Mouse (Mus musculus) heart, adult 18-20 months (tissue): ENCODE results near the gene Socs5. TPM values are rescaled to one million over a fixed set of nuclear protein-coding genes. Genes with fewer than 3 reads are reported as not detected.

ENCODE experiments used
- DNase-seq, 2 experiments: peaks; one replicate each; pipeline ENCODE4 v3.0.0; 2021 to 2022; ENCODE audit warnings: mixed read lengths in 1 of 2
- microRNA-seq, 2 experiments: library from miRNA; unstranded; fragments of <30 nt; microRNA quantifications; one replicate each; pipeline ENCODE4 v1.2.0; 2022
- total RNA-seq, 2 experiments: library from RNA; stranded (reverse); gene quantifications; 2 replicates each; pipeline ENCODE4 v1.2.3; 2021

The Socs5 gene
- total RNA-seq, 2 experiments from 2014 or later, result 27.6 to 30.0 TPM

DNA sequence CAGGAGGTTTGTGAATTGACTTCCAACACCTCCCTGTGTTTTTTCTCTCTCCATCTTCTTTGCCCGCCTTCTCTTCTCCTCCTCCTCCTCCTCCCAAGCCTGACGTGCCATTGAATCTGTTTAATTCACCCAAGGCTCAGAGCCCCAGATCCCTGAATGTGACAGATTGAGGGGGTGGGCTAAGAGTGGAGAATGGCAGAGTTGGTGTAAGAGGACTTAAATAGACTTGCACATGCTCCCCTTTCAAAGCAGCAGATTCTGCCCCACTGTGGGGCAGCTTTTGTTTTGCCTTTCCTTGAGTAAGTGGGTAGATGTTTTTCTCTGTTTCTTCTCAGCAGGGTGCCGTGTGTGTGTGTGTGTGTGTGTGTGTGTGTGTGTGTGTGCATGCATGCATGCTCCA is 61.6 kb downstream of the Socs5 start:
- DNase-seq, result no peak

DNA sequence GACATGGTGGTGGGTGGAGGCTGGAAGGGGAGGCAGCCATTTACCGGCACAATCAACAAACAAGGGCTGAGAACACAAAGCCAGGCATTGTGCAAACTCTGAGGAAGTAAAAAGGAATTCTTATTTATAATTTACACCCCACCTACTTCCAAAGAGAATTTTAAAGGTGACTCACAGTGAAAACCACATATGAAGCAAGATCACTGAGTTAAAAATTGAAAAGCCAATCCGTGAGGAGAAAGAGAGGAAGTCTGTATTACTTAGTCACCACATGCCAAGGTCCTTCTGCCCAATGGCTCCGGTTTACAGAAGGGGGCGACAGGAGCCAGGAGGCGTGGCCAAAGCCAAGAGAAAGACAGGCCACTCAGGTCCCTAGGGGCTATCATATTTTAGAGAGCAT is 62.9 kb downstream of the Socs5 start:
- DNase-seq, result no peak

DNA sequence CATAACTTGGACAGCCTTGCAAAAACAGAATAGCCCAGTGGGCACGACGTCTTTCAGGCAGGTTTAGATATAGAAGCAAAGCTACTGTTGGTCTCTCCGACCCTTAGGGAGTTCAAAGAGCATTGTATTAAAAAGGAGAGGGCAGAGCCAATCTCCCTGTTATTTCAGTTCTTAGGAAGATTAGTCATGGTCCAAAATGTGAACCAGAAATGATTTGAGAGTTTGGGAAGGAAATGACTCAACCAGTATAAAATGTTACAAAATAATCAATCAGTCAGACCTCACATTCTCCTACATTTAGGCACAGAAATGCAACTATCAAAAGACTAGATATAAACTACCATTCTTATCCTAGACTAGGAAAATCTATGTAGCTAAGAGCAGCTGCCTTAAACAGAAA is 64.6 kb downstream of the Socs5 start:
- no peak for DNase-seq

DNA sequence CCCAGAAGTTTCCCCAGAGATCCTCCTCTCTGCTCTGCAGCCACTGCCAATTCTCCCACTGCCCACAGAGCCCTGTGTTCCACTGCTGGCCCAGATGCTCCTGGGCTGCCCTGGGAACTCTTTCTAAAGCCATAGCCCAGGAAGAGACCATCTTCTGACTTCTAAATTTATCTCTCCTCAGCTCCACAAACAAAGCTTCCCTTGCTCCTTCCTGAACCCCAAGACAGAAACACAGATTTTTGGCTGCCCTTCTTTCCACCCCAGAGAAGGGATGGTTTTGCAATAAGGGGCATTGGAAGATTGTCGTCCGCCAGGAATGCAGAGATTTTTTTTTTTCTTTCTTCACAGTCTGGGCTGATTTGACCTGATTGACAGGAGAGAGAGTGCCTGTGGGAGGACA is 66.5 kb downstream of the Socs5 start:
- DNase-seq, result peak; percentile 47 to 53

DNA sequence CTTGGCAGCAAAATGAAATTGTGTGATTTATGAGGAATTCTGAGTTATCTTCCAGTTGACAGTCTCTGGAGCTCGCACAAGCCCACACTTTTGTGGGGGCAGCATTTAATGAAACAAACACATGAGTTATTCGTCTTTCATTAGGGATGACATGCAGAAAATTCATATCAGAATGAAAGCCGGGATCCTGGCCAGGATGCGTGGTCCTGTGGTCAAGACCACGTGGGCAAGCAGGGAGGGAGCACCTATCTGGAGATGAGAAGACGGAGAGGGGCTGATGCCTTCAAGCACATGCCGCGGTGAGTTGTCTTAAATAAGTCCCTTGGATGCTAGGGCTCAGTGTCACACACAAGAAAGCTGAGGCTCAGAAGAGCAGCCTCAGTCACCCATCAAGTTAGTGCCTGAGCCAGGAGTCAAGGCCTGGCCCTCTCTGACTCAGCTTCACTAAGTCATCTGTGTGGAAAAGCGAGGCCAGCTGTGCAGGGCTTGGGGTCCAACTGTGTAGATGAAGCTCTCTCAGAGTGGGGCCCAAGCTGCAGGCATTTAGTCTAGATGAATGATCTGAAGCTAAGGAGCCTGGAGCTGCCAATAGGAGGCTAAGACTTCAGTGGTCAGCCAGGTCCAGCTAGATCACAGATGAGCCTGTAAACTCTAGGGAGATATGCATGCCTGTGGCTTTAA is 67.3 kb downstream of the Socs5 start:
- peak; percentile 68 to 74 for DNase-seq

DNA sequence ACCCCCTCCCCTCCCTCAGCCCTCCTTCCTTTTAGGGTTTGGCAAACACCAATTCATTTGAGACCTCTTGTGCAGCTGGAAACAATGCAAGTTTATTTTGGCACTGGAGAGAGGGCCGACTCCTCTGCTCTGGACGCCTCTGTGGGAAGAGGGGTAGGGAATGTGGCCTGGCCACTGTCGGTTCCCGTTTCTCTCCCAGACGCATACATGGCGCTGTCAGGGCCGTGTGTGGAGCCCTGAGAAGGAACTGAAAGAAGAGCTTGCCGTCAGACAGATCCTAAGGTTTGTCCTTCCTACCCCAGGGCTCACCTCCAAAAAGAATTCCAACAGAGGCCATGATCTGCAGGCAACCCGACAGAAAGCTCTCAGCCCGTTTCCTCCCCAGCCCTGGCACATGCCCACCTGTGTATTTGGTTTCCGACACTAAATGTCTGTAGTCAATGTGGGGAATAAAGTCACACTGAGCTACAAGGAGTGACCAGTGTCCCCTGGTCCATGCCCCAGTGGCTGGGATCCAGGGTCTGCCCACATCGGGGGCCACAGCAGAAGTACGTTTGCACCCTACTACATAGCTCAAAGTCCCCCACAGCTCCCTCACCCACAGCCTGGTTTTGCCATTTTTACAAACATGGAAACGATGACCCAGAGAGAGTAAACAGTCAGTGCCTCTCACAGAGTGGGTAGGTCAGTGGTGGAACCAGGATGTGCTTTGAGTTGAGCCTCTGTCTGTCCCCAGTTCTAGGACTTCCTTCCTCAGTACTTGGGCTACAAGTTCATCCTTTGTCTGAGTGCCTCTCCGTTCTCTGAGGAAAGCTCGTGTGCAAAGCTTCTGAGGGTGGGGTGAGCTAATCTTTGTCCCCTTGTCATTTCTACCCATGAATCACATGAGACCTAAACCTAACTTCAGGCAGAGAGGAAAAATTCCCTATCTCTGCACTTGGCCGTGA is 68.9 kb downstream of the Socs5 start:
- peak; percentile 66 to 87 for DNase-seq

DNA sequence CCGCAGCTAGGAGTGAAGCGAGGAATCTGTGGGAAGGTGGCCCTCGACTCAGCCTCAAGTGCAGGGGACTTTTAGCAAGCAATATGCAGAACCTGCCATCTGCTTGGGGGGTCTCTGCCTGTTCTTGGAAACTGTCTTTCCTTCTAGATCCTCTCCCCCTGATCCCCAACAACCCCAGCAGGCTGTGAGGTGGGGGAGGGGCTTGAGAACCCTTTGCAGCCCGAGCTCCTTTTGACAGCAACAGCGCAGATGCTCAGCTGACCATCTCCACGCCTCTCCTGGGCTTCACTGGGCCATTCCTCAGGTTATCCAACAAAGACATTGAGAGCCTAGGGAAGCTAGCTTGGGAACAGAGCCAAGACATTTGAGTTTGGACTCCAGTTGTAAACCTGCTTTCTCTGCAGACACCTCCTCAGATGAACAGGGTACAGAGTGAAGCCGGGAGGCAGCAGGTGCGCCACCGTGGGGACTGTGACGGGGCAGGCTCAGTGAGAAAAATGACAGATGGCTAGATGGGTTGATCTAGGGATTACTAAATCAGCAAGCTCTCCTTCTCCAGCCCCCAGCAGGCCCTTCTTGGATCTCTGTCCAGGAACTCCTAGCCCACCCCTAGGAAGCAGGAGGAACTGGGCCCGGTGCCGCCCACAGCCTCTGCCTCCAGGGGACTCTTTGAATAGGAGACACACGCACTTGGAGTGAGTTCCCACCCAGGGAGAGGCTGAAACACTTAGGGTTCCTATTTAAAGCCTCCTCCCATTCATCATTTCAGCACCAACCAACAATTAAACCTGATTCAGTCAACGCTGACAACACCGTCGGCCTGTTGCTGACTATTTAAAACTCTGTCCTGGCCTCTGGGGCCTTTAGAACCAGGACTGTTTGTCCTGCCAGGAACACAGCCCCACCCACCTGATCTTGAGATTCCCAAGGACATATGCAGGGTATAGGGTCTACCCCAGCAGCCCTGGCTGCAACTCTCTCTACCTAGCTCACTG is 71.4 kb downstream of the Socs5 start:
- DNase-seq, result peak; percentile 68 to 80

DNA sequence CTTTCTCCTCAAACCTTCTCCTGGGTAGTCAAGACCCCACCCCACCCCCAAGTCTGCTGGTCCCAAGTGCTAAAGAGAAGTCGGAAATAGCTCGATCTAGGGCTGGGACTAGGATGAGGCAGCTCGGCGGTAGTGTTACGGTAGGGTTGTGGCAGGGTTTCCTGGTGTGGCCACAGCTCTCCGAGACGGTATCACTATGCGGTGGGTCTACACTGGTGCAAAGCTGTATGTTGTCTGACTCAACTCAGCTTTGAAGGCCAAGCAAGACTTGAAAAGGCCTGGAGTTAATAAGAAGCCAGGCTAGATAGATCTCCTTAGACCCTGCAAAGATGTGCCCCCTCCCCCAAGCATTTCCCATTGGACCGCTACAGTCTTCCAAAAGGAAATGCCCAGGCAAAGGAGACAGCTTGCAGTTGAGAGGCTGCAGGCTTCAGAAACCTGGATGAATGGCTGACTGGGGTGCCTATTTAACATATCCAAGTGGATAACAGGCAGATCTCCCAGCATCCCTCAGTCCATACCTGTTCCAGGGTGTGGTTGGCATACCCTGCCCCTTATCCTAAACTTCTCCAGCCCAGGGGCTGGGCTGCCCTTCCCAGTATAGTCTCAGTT is 72.6 kb downstream of the Socs5 start:
- no peak for DNase-seq

DNA sequence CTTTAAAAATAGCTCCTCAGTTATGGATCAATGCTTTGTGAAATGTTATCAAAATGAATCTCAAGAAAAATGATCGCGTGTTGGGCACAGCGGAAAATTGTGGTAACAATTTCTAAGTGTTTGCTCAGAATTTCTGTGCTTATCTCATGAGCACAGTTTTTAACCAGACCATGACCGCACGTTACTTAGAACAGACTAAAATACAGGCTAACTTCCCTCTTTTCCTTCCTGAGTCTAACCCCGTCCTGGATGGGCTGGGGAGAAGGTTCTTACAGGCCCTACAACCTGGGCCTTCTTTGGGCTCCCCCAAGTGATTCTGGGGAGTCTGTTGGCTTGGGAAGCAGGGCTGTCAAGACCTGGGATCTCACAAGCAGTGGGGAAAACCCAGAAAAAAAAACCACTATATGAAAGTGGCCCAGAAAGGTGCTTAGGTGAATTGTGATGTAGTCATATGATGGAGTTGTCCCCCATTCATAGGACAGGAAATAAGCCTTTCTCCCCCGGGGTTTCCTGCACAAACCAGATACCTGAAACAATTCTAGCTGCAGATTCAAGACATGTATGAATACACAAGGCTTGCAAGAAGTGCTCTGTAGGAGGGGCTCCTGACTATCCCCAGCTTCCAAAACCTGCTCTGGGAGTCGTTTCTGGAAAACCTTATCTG is 74.3 kb downstream of the Socs5 start:
- DNase-seq, result no peak

DNA sequence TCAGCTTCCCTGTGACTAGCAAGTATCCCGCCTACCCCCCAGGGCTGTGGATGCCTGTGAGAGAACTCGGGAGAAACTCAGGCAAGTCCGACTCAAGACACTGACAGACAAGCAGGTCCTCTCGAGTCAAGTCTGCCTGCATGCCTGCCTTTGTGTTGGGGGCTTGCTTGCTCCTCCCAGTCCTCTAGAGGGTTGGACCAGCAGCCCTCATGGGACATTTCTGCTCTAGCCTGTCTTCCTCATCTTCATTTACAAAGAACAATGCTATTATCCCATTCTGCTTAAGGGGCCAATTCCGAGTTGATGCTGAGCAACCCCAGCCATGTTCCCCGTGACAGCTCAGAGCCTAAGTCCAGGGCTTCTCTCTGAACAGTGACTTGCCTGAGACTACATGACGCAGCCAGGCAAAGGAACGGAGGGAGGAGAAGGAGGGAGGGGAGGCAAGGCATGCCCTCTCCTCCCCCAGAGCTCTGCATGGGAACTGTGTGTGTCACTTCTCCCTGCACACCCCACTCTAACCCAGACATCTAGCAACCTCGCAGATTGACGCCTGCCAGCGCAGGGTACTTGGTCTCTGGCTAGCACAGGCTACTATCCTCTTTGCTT is 78.1 kb downstream of the Socs5 start:
- no peak for DNase-seq

DNA sequence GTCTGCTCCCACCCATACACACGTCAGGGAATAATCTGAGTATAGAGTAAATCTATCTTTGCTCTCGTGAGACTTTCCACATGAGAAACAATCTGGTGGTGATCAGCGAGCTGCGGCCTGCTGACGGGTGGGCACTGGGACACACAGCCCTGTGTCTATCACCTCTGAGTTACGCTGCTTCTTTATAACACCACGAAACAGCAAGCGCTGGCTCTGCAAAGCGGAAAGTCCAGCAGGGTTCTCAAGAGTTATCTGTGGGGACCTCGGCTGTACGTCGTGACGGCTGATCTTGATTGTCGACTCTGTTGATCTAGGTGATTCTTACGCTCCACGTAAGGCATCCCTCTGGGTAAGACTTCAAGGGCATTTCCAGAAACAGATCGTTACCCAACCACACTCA is 79.5 kb downstream of the Socs5 start:
- no peak for DNase-seq

Small RNA genes within 50 kb of the gene (microRNA-seq; reads per million reads assigned to microRNA genes)
- gene Gm22346, result 0 reads per million in 2 experiments

Other genes starting within 250 kb of the Socs5 start
- gene Tmem247, start 190.3 kb upstream of the Socs5 start, total RNA-seq, result not detected
- not detected for gene Atp6v1e2, start 159.8 kb upstream of the Socs5 start, total RNA-seq
- gene Rhoq, start 144.6 kb upstream of the Socs5 start, total RNA-seq, result 100 to 1,000 TPM; 116 to 125 TPM
- gene Pigf, start 82.3 kb upstream of the Socs5 start, total RNA-seq, result 1 to 10 TPM; 3.8 to 4.8 TPM
- gene Cript, start 82.1 kb upstream of the Socs5 start, total RNA-seq, result 10 to 100 TPM; 43.4 to 46.2 TPM
- gene Mcfd2, start 158.3 kb downstream of the Socs5 start, total RNA-seq, result 10 to 100 TPM; 55.6 to 60.2 TPM
- gene Ttc7, start 175.2 kb downstream of the Socs5 start, total RNA-seq, result 10 to 100 TPM; 26.2 to 32.1 TPM